Mouse (Mus musculus) adrenal gland, postnatal 14 days (tissue): ENCODE results near the gene A530064D06Rik. TPM values are rescaled to one million over a fixed set of nuclear protein-coding genes. Genes with fewer than 3 reads are reported as not detected.
"Not testable (repeated sequence)": the region's sequence is repeated elsewhere in the genome, so short reads cannot be mapped to it uniquely, and the experiment has no call there.

Experiments used
- DNase-seq: peaks from one replicate; pipeline ENCODE4 v3.0.0; 2021; ENCODE audit warnings: mixed read lengths
- long read RNA-seq, 2 experiments: library from polyadenylated mRNA; stranded (forward); transcript quantifications; one replicate each; pipeline ENCODE4 v2.0.0; 2021
- total RNA-seq: library from RNA; stranded (reverse); gene quantifications from 2 replicates; pipeline ENCODE4 v1.2.3, GENCODE M21; 2021

A530064D06Rik gene
- 0.38 TPM in 1 of 2 replicates, not detected in the other for total RNA-seq
- long read RNA-seq, experiment 1, result 0 reads
- long read RNA-seq, experiment 2, result 0 reads

GRCm38 (mm10) chr17:48167103-48167502 is at the start of gene A530064D06Rik:
Gene A530064D06Rik (minus strand): TSS chr17:48167275.
- DNase-seq, result not testable (repeated sequence)

- no peak for DNase-seq
Measured at GRCm38 (mm10) chr17:48215429-48215828, 48.4 kb upstream of the A530064D06Rik start.

- no peak for DNase-seq
Measured at GRCm38 (mm10) chr17:48213511-48213910, 46.4 kb upstream of the A530064D06Rik start.

- no peak for DNase-seq
Measured at GRCm38 (mm10) chr17:48212596-48212995, 45.5 kb upstream of the A530064D06Rik start.

GRCm38 (mm10) chr17:48203086-48203485 is 36.0 kb upstream of the A530064D06Rik start:
- DNase-seq, result no peak

- no peak for DNase-seq
Measured at GRCm38 (mm10) chr17:48192366-48192765, 25.3 kb upstream of the A530064D06Rik start.

- DNase-seq, result no peak
Measured at GRCm38 (mm10) chr17:48185252-48185651, 18.2 kb upstream of the A530064D06Rik start.

GRCm38 (mm10) chr17:48157382-48158076 is 9.5 kb downstream of the A530064D06Rik start:
- no peak for DNase-seq

GRCm38 (mm10) chr17:48146120-48146519 is 21.0 kb downstream of the A530064D06Rik start, which contains the start of gene 9830107B12Rik:
Gene 9830107B12Rik (minus strand): TSS chr17:48146268.
- DNase-seq, result no peak

- no peak for DNase-seq
Measured at GRCm38 (mm10) chr17:48132810-48133209, 34.3 kb downstream of the A530064D06Rik start.

GRCm38 (mm10) chr17:48120456-48120855 is 46.6 kb downstream of the A530064D06Rik start:
- DNase-seq, result no peak

GRCm38 (mm10) chr17:48119656-48120055 is 47.4 kb downstream of the A530064D06Rik start:
- peak; percentile 84 for DNase-seq

- no peak for DNase-seq
Measured at GRCm38 (mm10) chr17:48118570-48118969, 48.5 kb downstream of the A530064D06Rik start.

- DNase-seq, result peak; percentile 61
Measured at GRCm38 (mm10) chr17:48110547-48111287, 56.4 kb downstream of the A530064D06Rik start.

- no peak for DNase-seq
Measured at GRCm38 (mm10) chr17:48108520-48108919, 58.6 kb downstream of the A530064D06Rik start.

GRCm38 (mm10) chr17:48107862-48108261 is 59.2 kb downstream of the A530064D06Rik start:
- peak; percentile 19 for DNase-seq

- DNase-seq, result no peak
Measured at GRCm38 (mm10) chr17:48107333-48107732, 59.7 kb downstream of the A530064D06Rik start.

GRCm38 (mm10) chr17:48100441-48101417 is 66.3 kb downstream of the A530064D06Rik start:
- peak; percentile 90 for DNase-seq

GRCm38 (mm10) chr17:48099312-48099711 is 67.8 kb downstream of the A530064D06Rik start:
- DNase-seq, result no peak
